ENCODE assay signal across 8 mouse cellular contexts in the genomic region with DNA sequence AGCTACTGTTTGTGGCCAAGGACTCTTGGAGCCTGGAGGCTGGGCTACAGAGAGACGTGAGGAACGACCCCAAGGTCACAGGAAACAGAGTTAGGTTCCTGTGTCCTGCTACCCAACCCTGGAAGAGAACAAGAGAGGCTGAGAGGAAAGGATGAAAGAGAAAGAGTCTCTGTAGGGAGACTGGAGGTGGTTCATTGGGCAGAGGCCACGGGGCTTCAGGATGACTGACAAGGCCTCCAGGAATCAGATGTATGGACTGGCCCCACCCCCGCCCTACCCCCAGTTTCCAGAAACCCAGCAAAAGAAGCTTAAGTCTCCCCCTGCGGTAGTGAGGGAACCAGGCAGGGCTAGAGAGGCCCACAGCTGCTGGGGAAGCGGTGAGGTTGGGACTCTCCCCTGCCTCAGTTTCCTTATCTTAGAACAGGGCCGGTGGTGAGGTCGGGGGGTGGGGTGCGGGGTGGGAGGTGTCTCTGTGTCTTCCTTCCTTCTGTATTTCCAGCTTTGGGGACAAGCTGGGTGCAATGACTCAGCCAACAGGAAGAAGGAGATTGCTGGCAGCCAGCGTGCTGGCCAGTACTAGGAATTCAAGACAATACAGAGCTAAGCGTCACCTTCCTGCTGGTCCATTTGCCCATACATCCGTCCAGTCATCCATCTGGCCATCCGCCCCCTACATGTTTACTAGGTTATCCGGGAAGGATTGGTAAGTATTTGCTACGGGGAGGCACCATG. TPM values are rescaled to one million over a fixed set of nuclear protein-coding genes. Genes with fewer than 3 reads are reported as not detected.
DNase-seq lines count a peak whose midpoint lies in the region; ATAC-seq lines count a peak whose summit lies in the region.

No protein-coding gene starts in this region.

- ATAC-seq in forebrain, embryonic 16.5 days = no peak
- peak; percentile 37 for ATAC-seq in intestine, embryonic 16.5 days
- peak; percentile 60 for ATAC-seq in lung, embryonic 16.5 days (ENCODE audit: low read depth)

- no peaks in the 10 kb centered on the region for H3K36me3 ChIP-seq in forebrain, embryonic 16.5 days (ENCODE audit: control insufficient read depth, insufficient read depth)
- no peaks in the 10 kb centered on the region for H3K36me3 ChIP-seq in intestine, embryonic 16.5 days (ENCODE audit: control insufficient read depth, insufficient read depth, low read length)
- no peaks in the 10 kb centered on the region for H3K36me3 ChIP-seq in lung, embryonic 16.5 days (ENCODE audit: control insufficient read depth, insufficient read depth, low read length)

- H3K27me3 ChIP-seq in forebrain, embryonic 16.5 days (replicated peaks; ENCODE audit: control insufficient read depth, insufficient read depth, low read length) = no peaks in the 10 kb centered on the region
- H3K27me3 ChIP-seq in intestine, embryonic 16.5 days (replicated peaks; ENCODE audit: control insufficient read depth, insufficient read depth, low read length) = no peaks in the 10 kb centered on the region
- H3K27me3 ChIP-seq in lung, embryonic 16.5 days (ENCODE audit: control insufficient read depth, insufficient read depth, low read depth, low read length) = no peaks in the 10 kb centered on the region

- H3K4me3 ChIP-seq in forebrain, embryonic 16.5 days (replicated peaks; ENCODE audit: low read length) = no peak overlapping the region
- no peak overlapping the region for H3K4me3 ChIP-seq in intestine, embryonic 16.5 days (ENCODE audit: low read length)
- H3K4me3 ChIP-seq in lung, embryonic 16.5 days (ENCODE audit: low read length) = no peak overlapping the region

- peak; percentile 79 for DNase-seq in 3T3-L1 (ENCODE audit: low read depth, low spot score)
- DNase-seq in adrenal gland, postnatal 25 days = peak; percentile 21
- DNase-seq in urinary bladder, adult 2 months (ENCODE audit: low spot score) = no peak
- DNase-seq in thymus, postnatal 0 days (ENCODE audit: low spot score) = no peak
- DNase-seq in gastrocnemius, postnatal 36 days = no peak

- WGBS in forebrain, embryonic 16.5 days = 42% methylated on average over 15 of the region's 15 CpGs
- WGBS in intestine, embryonic 16.5 days = 35% methylated on average over 15 of the region's 15 CpGs
- 36% methylated on average over 15 of the region's 15 CpGs for WGBS in lung, embryonic 16.5 days

- intact Hi-C loops in gastrocnemius, postnatal 36 days (cut with DNase I) = loop anchor here (5.0 kb wide), 1 partner anchor 50 kb away; no protein-coding TSS in a partner anchor

- peak overlapping the region; percentile 56; the same call in 1 of the 2 replicates for H3K27ac ChIP-seq in forebrain, embryonic 16.5 days (ENCODE audit: low read length)
- H3K27ac ChIP-seq in intestine, embryonic 16.5 days (ENCODE audit: low read length) = peak overlapping the region; percentile 31; the same call in 1 of the 2 replicates
- peak overlapping the region; percentile 87 for H3K27ac ChIP-seq in lung, embryonic 16.5 days (ENCODE audit: low read length)

- H3K9me3 ChIP-seq in forebrain, embryonic 16.5 days (ENCODE audit: control insufficient read depth, low read length) = no peaks in the 10 kb centered on the region
- H3K9me3 ChIP-seq in intestine, embryonic 16.5 days (ENCODE audit: control insufficient read depth, low read length) = no peaks in the 10 kb centered on the region
- no peaks in the 10 kb centered on the region for H3K9me3 ChIP-seq in lung, embryonic 16.5 days (ENCODE audit: control insufficient read depth, low read length)

- H3K4me1 ChIP-seq in forebrain, embryonic 16.5 days (replicated peaks; ENCODE audit: control insufficient read depth, insufficient read depth, low read length) = peaks cover 27% of the 10 kb centered on the region
- H3K4me1 ChIP-seq in intestine, embryonic 16.5 days (ENCODE audit: control insufficient read depth, insufficient read depth, low read length) = peaks cover 16% of the 10 kb centered on the region
- H3K4me1 ChIP-seq in lung, embryonic 16.5 days (replicated peaks; ENCODE audit: control insufficient read depth, insufficient read depth, low read length) = peaks cover 22% of the 10 kb centered on the region

- 0 out of 2 replicates have a peak overlapping the region, but pooled peaks have one; percentile 25 for H3K9ac ChIP-seq in forebrain, embryonic 16.5 days (replicated peaks; ENCODE audit: low read depth, low read length)
- peak overlapping the region; percentile 10; the same call in 1 of the 2 replicates for H3K9ac ChIP-seq in intestine, embryonic 16.5 days (ENCODE audit: low read depth, low read length)
- no peak overlapping the region for H3K9ac ChIP-seq in lung, embryonic 16.5 days (ENCODE audit: low read length)

- H3K4me2 ChIP-seq in forebrain, embryonic 16.5 days (ENCODE audit: low read length) = no peak overlapping the region
- no peak overlapping the region for H3K4me2 ChIP-seq in intestine, embryonic 16.5 days (ENCODE audit: low read depth, low read length)
- H3K4me2 ChIP-seq in lung, embryonic 16.5 days (ENCODE audit: low read depth, low read length) = no peak overlapping the region; the same call in 1 of the 2 replicates

RNA-seq across cellular contexts. Expression of a gene that starts 30.7 kb away (rescaled TPM):
- 5.0 and 5.9 TPM in 2 replicates for total RNA-seq in adrenal gland, postnatal 25 days (2021)
- 2.1 and 2.9 TPM in 2 replicates for polyA plus RNA-seq in forebrain, embryonic 16.5 days (2015; fragmentation: Nextera tagmentation; extraction: Ambion mirVana)
- polyA plus RNA-seq in intestine, embryonic 16.5 days (2015; fragmentation: Nextera tagmentation; extraction: Ambion mirVana) = 0.99 and 1.2 TPM in 2 replicates
- 3.7 and 4.2 TPM in 2 replicates for polyA plus RNA-seq in lung, embryonic 16.5 days (2015; fragmentation: Nextera tagmentation; extraction: Ambion mirVana)
- 1.5 TPM in 2 replicates for polyA plus RNA-seq in urinary bladder, adult 2 months (2012; rRNA removed)
- 0.90 and 1.1 TPM in 2 replicates for polyA plus RNA-seq in thymus, postnatal 0 days (2015; fragmentation: Nextera tagmentation; extraction: Ambion mirVana)
- total RNA-seq in gastrocnemius, postnatal 36 days (2021) = 1 to 10 TPM; 1.3 to 5.3 TPM

RNA-seq across cellular contexts. Expression of a gene that starts 34.9 kb away (rescaled TPM):
- total RNA-seq in adrenal gland, postnatal 25 days (2021) = 46.1 and 57.5 TPM in 2 replicates
- polyA plus RNA-seq in forebrain, embryonic 16.5 days (2015; fragmentation: Nextera tagmentation; extraction: Ambion mirVana) = 120 and 121 TPM in 2 replicates
- 76.3 and 87.4 TPM in 2 replicates for polyA plus RNA-seq in intestine, embryonic 16.5 days (2015; fragmentation: Nextera tagmentation; extraction: Ambion mirVana)
- 76.4 and 76.6 TPM in 2 replicates for polyA plus RNA-seq in lung, embryonic 16.5 days (2015; fragmentation: Nextera tagmentation; extraction: Ambion mirVana)
- polyA plus RNA-seq in urinary bladder, adult 2 months (2012; rRNA removed) = 32.8 and 44.1 TPM in 2 replicates
- polyA plus RNA-seq in thymus, postnatal 0 days (2015; fragmentation: Nextera tagmentation; extraction: Ambion mirVana) = 48.5 and 50.4 TPM in 2 replicates
- total RNA-seq in gastrocnemius, postnatal 36 days (2021) = 10 to 100 TPM; 13.0 to 15.9 TPM

RNA-seq across cellular contexts. Expression of a gene that starts 57.4 kb away (rescaled TPM):
- total RNA-seq in adrenal gland, postnatal 25 days (2021) = 29.2 and 31.5 TPM in 2 replicates
- polyA plus RNA-seq in forebrain, embryonic 16.5 days (2015; fragmentation: Nextera tagmentation; extraction: Ambion mirVana) = 41.2 and 47.2 TPM in 2 replicates
- polyA plus RNA-seq in intestine, embryonic 16.5 days (2015; fragmentation: Nextera tagmentation; extraction: Ambion mirVana) = 24.0 and 24.5 TPM in 2 replicates
- polyA plus RNA-seq in lung, embryonic 16.5 days (2015; fragmentation: Nextera tagmentation; extraction: Ambion mirVana) = 32.7 and 33.5 TPM in 2 replicates
- polyA plus RNA-seq in urinary bladder, adult 2 months (2012; rRNA removed) = 26.0 and 27.0 TPM in 2 replicates
- 37.8 and 44.3 TPM in 2 replicates for polyA plus RNA-seq in thymus, postnatal 0 days (2015; fragmentation: Nextera tagmentation; extraction: Ambion mirVana)
- 1 to 10 TPM; 6.6 to 7.6 TPM for total RNA-seq in gastrocnemius, postnatal 36 days (2021)

Comparison
In these comparisons a context has a peak if more than half of its experiments do, and no peak if none do; other contexts are left out.
1. DNase-seq: peak in 3T3-L1 (single experiment) and adrenal gland, postnatal 25 days (single experiment); none in urinary bladder, adult 2 months (single experiment), thymus, postnatal 0 days (single experiment) and gastrocnemius, postnatal 36 days (0 of 2).
2. H3K27ac ChIP-seq: peak in every context shown above with its lines; median percentile 87 in lung, embryonic 16.5 days; 56 in forebrain, embryonic 16.5 days; 31 in intestine, embryonic 16.5 days.